Comparison of ENCODE assay signal across 8 mouse cellular contexts in genomic region chr2:73312152-73313116, GRCm38 (mm10). TPM values are rescaled to one million over a fixed set of nuclear protein-coding genes. Genes with fewer than 3 reads are reported as not detected.
DNase-seq lines count a peak whose midpoint lies in the region; ATAC-seq lines count a peak whose summit lies in the region.

Gene Scrn3, plus strand, starts transcription at chr2:73312601.
Gene Cir1, minus strand, starts transcription at chr2:73312701.

- intact Hi-C loops in gastrocnemius, postnatal 14 days (cut with DNase I; ENCODE audit: low total_unique reads), result loop anchor here (10.0 kb wide), 1 partner anchor 82 kb away; no protein-coding TSS in a partner anchor
- intact Hi-C loops in left cerebral cortex, postnatal 10 days (cut with DNase I), result loop anchor here (5.0 to 10.0 kb wide), 2 partner anchors 35 to 72 kb away; partner anchors contain the start of gene Gpr155

- peak; percentile 96 to 97 for DNase-seq in adrenal gland, adult (ENCODE audit: inconsistent age in 2 of 2, low spot score in 1 of 2)
- peak; percentile 97 for DNase-seq in embryo, embryonic 10.5 days (ENCODE audit: low spot score)
- peak; percentile 96 for DNase-seq in gastrocnemius, postnatal 14 days
- peak; percentile 93 to 98 for DNase-seq in left cerebral cortex, postnatal 10 days (ENCODE audit: extremely low spot score in 1 of 2, low spot score in 2 of 2)
- DNase-seq in right cerebral cortex, postnatal 25 days, result peak; percentile 93
- peak; percentile 93 to 94 for DNase-seq in urinary bladder, postnatal 4 days (ENCODE audit: low spot score in 2 of 2)

- ATAC-seq in inflammation-experienced regulatory T-cells, adult 6 months, result peak; percentile 97
- peak; percentile 93 for ATAC-seq in megakaryocyte-erythroid progenitor cell, adult 5-6 weeks (replicated peaks; ENCODE audit: low FRiP score, low TSS enrichment, poor library complexity, severe bottlenecking)

RNA-seq across cellular contexts. Expression of gene Scrn3, which starts in this region (rescaled TPM):
- total RNA-seq in gastrocnemius, postnatal 14 days (2021), result 10 to 100 TPM; 26.8 to 28.6 TPM
- 10 to 100 TPM in 2 of 3 experiments, 1 to 10 TPM in 1; 8.8 to 13.5 (median 12.5) TPM for polyA plus RNA-seq in inflammation-experienced regulatory T-cells, adult 6 months (2017; shearing (Covaris generic))
- total RNA-seq in left cerebral cortex, postnatal 10 days (2021), result 10 to 100 TPM in 1 of 2 experiments, 1 to 10 TPM in 1; 9.6 to 11.5 TPM
- 33.3 and 38.3 TPM in 2 replicates for total RNA-seq in megakaryocyte-erythroid progenitor cell, adult 5-6 weeks (2014; fragmentation: Nextera tagmentation)
- 54.5 and 79.7 TPM in 2 replicates for total RNA-seq in megakaryocyte-erythroid progenitor cell, adult 5-6 weeks (2017)

RNA-seq across cellular contexts. Expression of gene Cir1, which starts in this region (rescaled TPM):
- total RNA-seq in gastrocnemius, postnatal 14 days (2021), result 10 to 100 TPM; 12.4 to 13.8 TPM
- 10 to 100 TPM; 18.9 to 30.4 (median 30.3) TPM for polyA plus RNA-seq in inflammation-experienced regulatory T-cells, adult 6 months (2017; shearing (Covaris generic))
- total RNA-seq in left cerebral cortex, postnatal 10 days (2021), result 10 to 100 TPM; 24.4 to 25.3 TPM
- 20.2 and 28.4 TPM in 2 replicates for total RNA-seq in megakaryocyte-erythroid progenitor cell, adult 5-6 weeks (2014; fragmentation: Nextera tagmentation)
- total RNA-seq in megakaryocyte-erythroid progenitor cell, adult 5-6 weeks (2017), result 28.3 and 36.9 TPM in 2 replicates

Comparison
In these comparisons a context has a peak if more than half of its experiments do, and no peak if none do; other contexts are left out.
1. Peak in every context shown above with its lines: DNase-seq and ATAC-seq.